8 mouse cellular contexts compared by ENCODE assay signal in the genomic region with DNA sequence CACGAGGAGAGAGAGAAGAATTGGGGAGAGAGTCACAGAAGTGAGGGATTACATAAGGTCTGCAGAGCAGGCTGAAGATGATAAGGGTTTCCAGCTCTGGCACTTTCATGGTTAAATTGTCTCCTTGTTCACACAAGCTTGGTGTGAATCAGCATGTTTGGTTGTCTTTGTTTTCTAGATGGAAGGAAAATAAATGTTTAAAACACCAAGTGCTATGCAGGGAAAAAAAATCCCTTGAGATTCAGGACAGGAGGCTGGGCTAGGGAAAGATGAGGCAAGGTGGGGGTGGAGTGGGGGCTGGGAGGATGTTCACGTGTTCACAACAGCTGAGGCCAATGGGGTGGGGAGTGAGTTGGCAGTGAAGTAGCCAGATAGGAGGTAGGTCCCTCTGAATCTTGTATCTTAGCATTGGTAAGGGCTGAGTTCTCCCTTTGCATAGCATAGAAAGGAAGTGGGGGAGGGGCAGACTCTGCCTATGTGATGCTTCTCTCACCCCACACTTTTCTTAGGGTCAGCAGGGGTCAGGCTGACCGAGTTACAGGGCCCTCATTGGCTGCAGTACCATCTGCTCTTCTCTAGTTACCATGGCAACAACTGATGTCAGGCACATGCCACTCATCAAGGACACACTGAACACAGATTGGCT. TPM values are rescaled to one million over a fixed set of nuclear protein-coding genes. Genes with fewer than 3 reads are reported as not detected.
DNase-seq lines count a peak whose midpoint lies in the region; ATAC-seq and TF ChIP-seq lines count a peak whose summit lies in the region.

No protein-coding gene starts in this region.

- H3K4me1 ChIP-seq in lung, embryonic 16.5 days (replicated peaks; ENCODE audit: control insufficient read depth, insufficient read depth, low read length), result 0 out of 2 replicates have a peak, but pooled peaks cover 2% of the 10 kb centered on the region
- no peaks in the 10 kb centered on the region; the same call in 1 of the 2 replicates for H3K4me1 ChIP-seq in lung, adult 2 months (ENCODE audit: control insufficient read depth, insufficient read depth, low read length)
- H3K4me1 ChIP-seq in midbrain, embryonic 13.5 days (replicated peaks), result peaks cover 37% of the 10 kb centered on the region

- no peaks in the 10 kb centered on the region for H3K27me3 ChIP-seq in lung, embryonic 16.5 days (ENCODE audit: control insufficient read depth, insufficient read depth, low read depth, low read length)
- H3K27me3 ChIP-seq in midbrain, embryonic 13.5 days, result no peaks in the 10 kb centered on the region

- TF ChIP-seq CTCF in lung, adult 2 months (IDR thresholded peaks at IDR 0.05; ENCODE audit: insufficient read depth, low read length), result no peak

- H3K9ac ChIP-seq in lung, embryonic 16.5 days (ENCODE audit: low read length), result no peak overlapping the region
- H3K9ac ChIP-seq in midbrain, embryonic 13.5 days (replicated peaks), result peak overlapping the region; percentile 44; the same call in 1 of the 2 replicates

- H3K4me3 ChIP-seq in lung, embryonic 16.5 days (ENCODE audit: low read length), result no peak overlapping the region
- H3K4me3 ChIP-seq in lung, adult 2 months (replicated peaks; ENCODE audit: extremely low read depth, low read depth, low read length), result no peak overlapping the region
- peak overlapping the region; percentile 24 for H3K4me3 ChIP-seq in midbrain, embryonic 13.5 days (replicated peaks)

- no peak for DNase-seq in lung, adult 2 months
- peak; percentile 94 for DNase-seq in cerebellum, adult 9-10 months
- peak; percentile 59 to 72 for DNase-seq in layer of hippocampus, postnatal 36 days
- no peak for DNase-seq in spleen, adult 18-20 months
- DNase-seq in thymus, postnatal 36 days, result no peak

- no peaks in the 10 kb centered on the region for H3K9me3 ChIP-seq in lung, embryonic 16.5 days (ENCODE audit: control insufficient read depth, low read length)
- no peaks in the 10 kb centered on the region for H3K9me3 ChIP-seq in midbrain, embryonic 13.5 days

- no peak overlapping the region for H3K27ac ChIP-seq in lung, embryonic 16.5 days (ENCODE audit: low read length)
- peak overlapping the region; percentile 92 for H3K27ac ChIP-seq in midbrain, embryonic 13.5 days

- H3K4me2 ChIP-seq in lung, embryonic 16.5 days (ENCODE audit: low read depth, low read length), result no peak overlapping the region
- peak overlapping the region; percentile 44 for H3K4me2 ChIP-seq in midbrain, embryonic 13.5 days (replicated peaks)

- H3K36me3 ChIP-seq in lung, embryonic 16.5 days (ENCODE audit: control insufficient read depth, insufficient read depth, low read length), result no peaks in the 10 kb centered on the region; the same call in 1 of the 2 replicates
- H3K36me3 ChIP-seq in midbrain, embryonic 13.5 days, result no peaks in the 10 kb centered on the region

- peak; percentile 47 for ATAC-seq in lung, embryonic 16.5 days (ENCODE audit: low read depth)
- peak; percentile 86 for ATAC-seq in frontal cortex, adult (ENCODE audit: low TSS enrichment)
- ATAC-seq in midbrain, embryonic 13.5 days, result peak; percentile 97

- no peak for TF ChIP-seq POLR2A in lung, adult 2 months (IDR thresholded peaks at IDR 0.05; ENCODE audit: borderline replicate concordance, extremely low read depth, low read depth, low read length)

- 0% methylated on average over 3 of the region's 3 CpGs for WGBS in lung, embryonic 16.5 days
- WGBS in lung, adult 2 months, result 16% methylated on average over 3 of the region's 3 CpGs
- 0% methylated on average over 3 of the region's 3 CpGs for WGBS in midbrain, embryonic 13.5 days

RNA-seq across cellular contexts. Expression of a gene that starts 19.5 kb away (rescaled TPM):
- 9.6 and 11.3 TPM in 2 replicates for polyA plus RNA-seq in lung, embryonic 16.5 days (2015; fragmentation: Nextera tagmentation; extraction: Ambion mirVana)
- polyA plus RNA-seq in lung, adult 2 months (2012; rRNA removed), result 7.2 and 13.0 TPM in 2 replicates
- total RNA-seq in layer of hippocampus, postnatal 36 days (2021), result 100 to 1,000 TPM; 346 to 384 TPM
- polyA plus RNA-seq in midbrain, embryonic 13.5 days (2015; fragmentation: Nextera tagmentation; extraction: Ambion mirVana), result 207 and 216 TPM in 2 replicates

RNA-seq across cellular contexts. Expression of a gene that starts 34.7 kb away (rescaled TPM):
- polyA plus RNA-seq in lung, embryonic 16.5 days (2015; fragmentation: Nextera tagmentation; extraction: Ambion mirVana), result 66.8 and 68.1 TPM in 2 replicates
- 26.3 and 33.6 TPM in 2 replicates for polyA plus RNA-seq in lung, adult 2 months (2012; rRNA removed)
- 100 to 1,000 TPM; 151 to 170 TPM for total RNA-seq in layer of hippocampus, postnatal 36 days (2021)
- 137 and 142 TPM in 2 replicates for polyA plus RNA-seq in midbrain, embryonic 13.5 days (2015; fragmentation: Nextera tagmentation; extraction: Ambion mirVana)

Comparison
In these comparisons a context has a peak if more than half of its experiments do, and no peak if none do; other contexts are left out.
1. ATAC-seq: peak in every context shown above with its lines; median percentile 97 in midbrain, embryonic 13.5 days; 86 in frontal cortex, adult; 47 in lung, embryonic 16.5 days.
2. DNase-seq: peak in cerebellum, adult 9-10 months (single experiment) and layer of hippocampus, postnatal 36 days (2 of 2); none in lung, adult 2 months (single experiment), spleen, adult 18-20 months (0 of 2) and thymus, postnatal 36 days (0 of 2).
3. RNA of a gene that starts 19.5 kb away (polyA plus RNA-seq): 207 to 216 TPM in midbrain, embryonic 13.5 days; 7.2 to 13.0 TPM in lung, adult 2 months and 9.6 to 11.3 TPM in lung, embryonic 16.5 days; every median in the first group is over 10 times any median in the second.